Mouse (Mus musculus) MEL (cell line): ENCODE measurements around the gene Heatr6. TPM values are rescaled to one million over a fixed set of nuclear protein-coding genes. Genes with fewer than 3 reads are reported as not detected.

Source experiments
- DNase-seq: peaks from one replicate; pipeline ENCODE4 v3.0.0; 2011; ENCODE audit warnings: low read depth, low spot score
- H3K27ac ChIP-seq: 2 replicates; pipeline ENCODE4 v1.5.1; 2012; ENCODE audit warnings: low read depth, mild to moderate bottlenecking, control low read depth, low read length, moderate library complexity; ENCODE audit not compliant: control insufficient read depth
- H3K27me3 ChIP-seq, 2 experiments: fragments of 150-350 bp in 1 of 2; sonication (generic) in 1 of 2; 2 replicates each; pipeline ENCODE4 v1.6.1; 2012; ENCODE audit warnings: low read length in 2 of 2, mild to moderate bottlenecking in 2 of 2, improper control_type of control experiment in 1 of 2, moderate library complexity in 1 of 2; ENCODE audit not compliant: insufficient read depth in 2 of 2, control insufficient read depth in 1 of 2
- H3K36me3 ChIP-seq, 2 experiments: 2 replicates each; pipeline ENCODE4 v1.6.1; 2012 to 2014; ENCODE audit warnings: low read length in 2 of 2, improper control_type of control experiment in 1 of 2, inconsistent platforms in 1 of 2, mild to moderate bottlenecking in 1 of 2; ENCODE audit not compliant: insufficient read depth in 2 of 2, control insufficient read depth in 1 of 2
- H3K4me1 ChIP-seq, 2 experiments: fragments of 150-350 bp in 1 of 2; sonication (generic) in 1 of 2; 2 replicates each; pipeline ENCODE4 v1.6.1; 2012; ENCODE audit warnings: low read length in 2 of 2, improper control_type of control experiment in 1 of 2, mild to moderate bottlenecking in 1 of 2; ENCODE audit not compliant: insufficient read depth in 2 of 2, control insufficient read depth in 1 of 2
- H3K4me3 ChIP-seq, 2 experiments: fragments of 150-350 bp in 1 of 2; sonication (generic) in 1 of 2; 2 replicates each; pipeline ENCODE4 v1.5.1; 2012; ENCODE audit warnings: low read depth in 2 of 2, low read length in 2 of 2, mild to moderate bottlenecking in 2 of 2, moderate library complexity in 2 of 2, control low read depth in 1 of 2, improper control_type of control experiment in 1 of 2; ENCODE audit not compliant: control insufficient read depth in 1 of 2, insufficient read depth in 1 of 2
- H3K79me2 ChIP-seq: 2 replicates; pipeline ENCODE4 v1.6.1; 2012; ENCODE audit warnings: mild to moderate bottlenecking, low read length, moderate library complexity; ENCODE audit not compliant: control insufficient read depth, poor library complexity, insufficient read depth
- H3K9ac ChIP-seq: 2 replicates; pipeline ENCODE4 v1.6.1; 2012; ENCODE audit warnings: low read depth, mild to moderate bottlenecking, control low read depth, low read length, moderate library complexity; ENCODE audit not compliant: control insufficient read depth, poor library complexity, severe bottlenecking
- H3K9me3 ChIP-seq: fragments of 150-350 bp; sonication (generic); replicated peaks from 2 replicates; pipeline ENCODE4 v1.6.1; 2012; ENCODE audit warnings: mild to moderate bottlenecking, low read length, improper control_type of control experiment, moderate library complexity; ENCODE audit not compliant: insufficient read depth
- CHD2 ChIP-seq: IDR thresholded peaks from 2 replicates; pipeline ENCODE4 v1.6.1; 2011; ENCODE audit warnings: low read length, improper control_type of control experiment
- CTCF ChIP-seq, 3 experiments: IDR thresholded peaks in 2 of 3; conservative IDR thresholded peaks in 1 of 3; 2 replicates each; pipeline ENCODE4 v1.5.1; 2011 to 2012; ENCODE audit warnings: low read length in 3 of 3, low read depth in 2 of 3, mild to moderate bottlenecking in 2 of 3, improper control_type of control experiment in 1 of 3, inconsistent platforms in 1 of 3, mixed read lengths in 1 of 3, moderate library complexity in 1 of 3; ENCODE audit not compliant: control insufficient read depth in 1 of 3, insufficient read depth in 1 of 3, poor library complexity in 1 of 3, severe bottlenecking in 1 of 3
- EP300 ChIP-seq, 2 experiments: IDR thresholded peaks; 2 replicates each; pipeline ENCODE4 v1.6.1; 2011; ENCODE audit warnings: improper control_type of control experiment in 2 of 2, low read length in 2 of 2, low read depth in 1 of 2, mild to moderate bottlenecking in 1 of 2
- JUND ChIP-seq: IDR thresholded peaks from 2 replicates; pipeline ENCODE4 v1.6.1; 2011; ENCODE audit warnings: low read depth, mild to moderate bottlenecking, improper control_type of control experiment, low read length
- MAFK ChIP-seq: IDR thresholded peaks from 2 replicates; pipeline ENCODE4 v1.6.1; 2011; ENCODE audit warnings: low read depth, mild to moderate bottlenecking, low read length, improper control_type of control experiment, borderline replicate concordance
- MAX ChIP-seq: IDR thresholded peaks from 2 replicates; pipeline ENCODE4 v1.6.1; 2011; ENCODE audit warnings: low read length, improper control_type of control experiment
- MXI1 ChIP-seq: IDR thresholded peaks from 2 replicates; pipeline ENCODE4 v1.6.1; 2011; ENCODE audit warnings: mild to moderate bottlenecking, low read depth, low read length, improper control_type of control experiment
- MYC ChIP-seq: IDR thresholded peaks from 2 replicates; pipeline ENCODE4 v1.6.1; 2011; ENCODE audit warnings: low read depth, mild to moderate bottlenecking, low read length, improper control_type of control experiment, moderate library complexity
- POLR2AphosphoS5 ChIP-seq: IDR thresholded peaks from 2 replicates; pipeline ENCODE4 v1.6.1; 2012; ENCODE audit warnings: low read depth, borderline replicate concordance, mild to moderate bottlenecking, inconsistent platforms, low read length, moderate library complexity, mixed read lengths
- RCOR1 ChIP-seq: IDR thresholded peaks from 2 replicates; pipeline ENCODE4 v1.6.1; 2012; ENCODE audit warnings: low read depth, mild to moderate bottlenecking, inconsistent platforms, low read length, improper control_type of control experiment
- SIN3A ChIP-seq: IDR thresholded peaks from 2 replicates; pipeline ENCODE4 v1.6.1; 2012; ENCODE audit warnings: low read length, improper control_type of control experiment, inconsistent platforms
- TBP ChIP-seq: IDR thresholded peaks from 2 replicates; pipeline ENCODE4 v1.8.0; 2011; ENCODE audit warnings: low read depth, low read length, improper control_type of control experiment
- TCF12 ChIP-seq: IDR thresholded peaks from 2 replicates; pipeline ENCODE4 v1.6.1; 2014; ENCODE audit warnings: low read depth, mild to moderate bottlenecking, inconsistent platforms, low read length, improper control_type of control experiment, moderate library complexity
- UBTF ChIP-seq: IDR thresholded peaks from 2 replicates; pipeline ENCODE4 v1.6.1; 2012; ENCODE audit warnings: low read depth, mild to moderate bottlenecking, inconsistent platforms, low read length, improper control_type of control experiment, moderate library complexity, borderline replicate concordance; ENCODE audit not compliant: insufficient read depth
- polyA plus RNA-seq, 2 experiments: library from polyadenylated mRNA; stranded (reverse) in 1 of 2; unstranded in 1 of 2; fragments of >175 nt in 1 of 2; fragments of >200 nt in 1 of 2; gene quantifications; 2 replicates each; pipeline versions ENCODE4 v1.2.1 to v1.2.4; 2012; ENCODE audit warnings: low replicate concordance in 2 of 2, low read depth in 1 of 2; ENCODE audit not compliant: insufficient read length in 2 of 2, insufficient read depth in 1 of 2, missing spikeins in 1 of 2
- total RNA-seq: library from RNA; depleted of rRNA; stranded (reverse); fragments of 300-350 nt; gene quantifications from 2 replicates; pipeline ENCODE4 v1.2.3, GENCODE M21; 2012

The Heatr6 gene
- total and polyA plus RNA-seq, 3 experiments, result 17.3 to 21.2 TPM; not detected in 1

DNA sequence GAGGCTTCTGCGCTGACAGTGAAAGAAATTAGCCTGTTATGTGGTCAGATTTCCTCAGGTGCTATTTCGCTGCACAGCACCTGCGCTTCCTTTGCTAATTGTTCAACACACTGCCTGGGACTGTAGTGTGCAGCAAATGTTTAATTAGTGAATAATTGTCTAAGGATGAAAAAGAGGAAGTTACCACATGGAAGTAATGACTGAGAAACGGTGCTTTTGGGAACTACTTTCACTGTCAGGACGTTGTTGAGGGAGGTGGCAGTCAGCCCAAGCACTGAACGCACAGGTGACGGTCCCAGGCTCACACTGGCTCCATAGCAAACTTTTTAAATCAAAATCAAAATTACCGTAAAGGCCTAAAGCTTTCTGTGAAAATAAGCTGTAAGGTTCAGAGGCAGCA lies 23.3 kb downstream of the Heatr6 start:
- Histone ChIP-seq H3K4me3 (no peak overlapping the region), H3K27ac (no peak overlapping the region; the same call in 1 of the 2 replicates), H3K9me3 (no peaks in the 10 kb centered on the region), H3K4me1 (peaks cover 2 to 6% of the 10 kb centered on the region in 2 experiments; a peak in 2 of 4 replicates)
- peak; percentile 54; the same call in 1 of the 2 replicates for TF ChIP-seq MYC
- TF ChIP-seq CHD2, result no peak
- TF ChIP-seq UBTF, result no peak
- TF ChIP-seq EP300 (IDR thresholded peaks at IDR 0.05; ENCODE audit: low read depth in 1 of 2, low read length in 2 of 2), result peak in 1 of 2 experiments; percentile 38; a peak in 1 of 4 replicates
- TF ChIP-seq JUND, result 0 out of 2 replicates have a peak, but pooled peaks have one; percentile 10
- 0 out of 2 replicates have a peak, but pooled peaks have one; percentile 36 for TF ChIP-seq SIN3A
- TF ChIP-seq MAFK, result 0 out of 2 replicates have a peak, but pooled peaks have one; percentile 4
- TF ChIP-seq MXI1, result 0 out of 2 replicates have a peak, but pooled peaks have one; percentile 9
- no peak for TF ChIP-seq TCF12
- TF ChIP-seq MAX, result 0 out of 2 replicates have a peak, but pooled peaks have one; percentile 43
- TF ChIP-seq, all 39 proteins: peak for 7
- peaks cover 5 to 25% of the 10 kb centered on the region in 2 experiments; a peak in 3 of 4 replicates for H3K36me3 ChIP-seq
- H3K9ac ChIP-seq, result no peak overlapping the region
- H3K79me2 ChIP-seq, result no peaks in the 10 kb centered on the region
- peak; percentile 72 for DNase-seq
- no peaks in the 10 kb centered on the region for H3K27me3 ChIP-seq

GRCm38 (mm10) chr11:83783931-83784600 lies 30.6 kb downstream of the Heatr6 start:
- DNase-seq, result no peak
- no peaks in the 10 kb centered on the region for H3K79me2 ChIP-seq
- no peak overlapping the region for H3K4me3 ChIP-seq
- H3K36me3 ChIP-seq, result peaks cover 4 to 13% of the 10 kb centered on the region in 2 experiments
- H3K4me1 ChIP-seq, result peaks cover 0 to 7% of the 10 kb centered on the region in 2 experiments; a peak in 2 of 4 replicates
- H3K9ac ChIP-seq, result no peak overlapping the region
- no peak overlapping the region for H3K27ac ChIP-seq
- H3K9me3 ChIP-seq, result no peaks in the 10 kb centered on the region
- H3K27me3 ChIP-seq, result no peaks in the 10 kb centered on the region
- TF ChIP-seq POLR2AphosphoS5 (peak; percentile 89; the same call in 1 of the 2 replicates), TBP (no peak), CTCF (IDR thresholded peaks at IDR 0.05 in 2 of 3, conservative IDR thresholded peaks at IDR 0.05 in 1 of 3; ENCODE audit: control insufficient read depth in 1 of 3, insufficient read depth in 1 of 3, low read depth in 2 of 3, low read length in 3 of 3, poor library complexity in 1 of 3, severe bottlenecking in 1 of 3) (no peak; a peak in 1 of 6 replicates), CHD2 (no peak), RCOR1 (no peak)
